Mouse (Mus musculus) WW6 (cell line): ENCODE data around the gene Hspa4.
"Not testable (repeated sequence)": the region's sequence is repeated elsewhere in the genome, so short reads cannot be mapped to it uniquely, and the experiment has no call there.

Source experiments
- DNase-seq: peaks from one replicate; pipeline ENCODE4 v3.0.0-alpha.2; 2013; ENCODE audit warnings: low read depth, low spot score

Gene Hspa4

GRCm38 (mm10) chr11:53307558-53308065 lies 7.4 kb upstream of the Hspa4 start:
- no peak for DNase-seq

- no peak for DNase-seq
Measured at GRCm38 (mm10) chr11:53306965-53307364, 6.7 kb upstream of the Hspa4 start.

GRCm38 (mm10) chr11:53304044-53304840 lies 4.0 kb upstream of the Hspa4 start:
- no peak for DNase-seq

DNA sequence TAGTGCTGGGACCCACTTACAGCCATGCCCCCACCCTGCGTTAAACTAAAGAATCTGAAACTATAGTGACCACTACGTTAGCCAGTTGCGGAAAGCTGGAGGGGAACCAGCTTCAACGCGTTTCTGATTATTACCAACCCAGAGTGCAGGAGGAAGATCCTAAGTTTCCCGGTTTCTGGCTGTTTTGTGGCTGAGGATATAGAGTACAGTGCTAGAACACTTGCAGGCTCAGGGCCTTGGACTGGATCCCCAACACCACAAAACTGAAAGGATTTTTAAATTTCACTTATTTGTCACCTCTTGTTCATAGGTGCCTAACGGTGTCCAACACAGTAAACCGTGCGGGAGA lies 884 bp upstream of the Hspa4 start:
- no peak for DNase-seq

GRCm38 (mm10) chr11:53299551-53300329 lies 517 bp downstream of the Hspa4 start:
- DNase-seq = no peak

- DNase-seq = no peak
Measured at GRCm38 (mm10) chr11:53297947-53298860, 2.1 kb downstream of the Hspa4 start.

DNA sequence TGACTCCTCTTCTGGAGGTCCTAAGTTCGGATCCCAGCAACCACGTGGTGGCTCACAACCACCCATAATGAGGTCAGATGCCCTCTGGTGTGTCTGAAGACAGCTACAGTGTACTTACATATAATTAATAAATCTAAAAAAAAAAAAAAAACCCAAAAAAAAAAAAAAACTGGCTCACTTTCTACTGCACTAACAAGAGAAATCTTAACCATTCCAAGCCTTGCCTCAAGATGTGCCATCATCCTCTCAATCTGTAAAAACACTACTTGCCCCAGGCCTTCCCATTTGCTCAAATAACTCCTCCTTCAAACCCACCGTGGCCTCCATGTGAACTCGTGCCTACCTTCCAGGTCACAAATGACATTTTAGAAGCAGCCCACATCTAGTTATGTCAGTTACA lies 3.4 kb downstream of the Hspa4 start:
- DNase-seq = no peak

DNA sequence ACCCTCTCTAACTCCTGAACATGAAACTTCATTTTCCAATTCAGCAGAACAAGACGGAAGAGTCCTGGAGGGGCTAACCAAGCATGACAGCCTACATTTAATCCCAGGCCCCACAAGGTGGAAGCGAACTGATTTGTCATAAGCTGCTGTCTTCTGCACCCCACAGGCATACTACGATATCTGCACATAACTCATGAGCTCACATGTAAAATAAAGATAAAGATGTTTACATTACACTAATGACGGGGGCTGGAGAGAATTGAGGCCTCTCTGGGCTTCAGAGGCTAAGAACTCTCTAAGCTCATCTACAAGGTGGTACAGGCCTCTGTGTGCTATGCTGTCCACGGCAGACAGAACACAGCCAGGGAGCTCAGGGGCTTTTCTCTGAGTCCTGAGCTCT lies 5.8 kb downstream of the Hspa4 start:
- no peak for DNase-seq

DNA sequence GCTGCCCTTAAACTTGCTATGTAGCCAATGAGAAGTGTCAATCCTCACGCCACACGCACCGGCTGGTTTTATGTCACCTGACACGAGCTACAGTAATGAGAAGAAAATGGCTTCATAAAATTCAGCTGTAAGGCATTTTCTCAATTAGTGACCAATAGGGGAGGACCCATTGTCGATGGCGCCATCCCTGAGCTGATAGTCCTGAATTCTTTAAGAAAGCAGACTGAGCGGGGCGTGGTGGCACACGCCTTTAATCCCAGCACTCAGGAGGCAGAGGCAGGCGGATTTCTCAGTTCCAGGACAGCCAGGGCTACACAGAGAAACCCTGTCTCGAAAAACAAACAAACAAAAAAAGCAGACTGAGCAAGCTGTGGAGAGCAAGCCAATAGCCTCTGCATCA lies 9.4 kb downstream of the Hspa4 start:
- no peak for DNase-seq

- DNase-seq = not testable (repeated sequence)
Measured at GRCm38 (mm10) chr11:53290187-53290586, 10.1 kb downstream of the Hspa4 start.

- no peak for DNase-seq
Measured at GRCm38 (mm10) chr11:53285885-53286284, 14.4 kb downstream of the Hspa4 start.

GRCm38 (mm10) chr11:53278411-53278810 lies 21.8 kb downstream of the Hspa4 start:
- no peak for DNase-seq

- no peak for DNase-seq
Measured at GRCm38 (mm10) chr11:53275358-53275757, 24.9 kb downstream of the Hspa4 start.

DNA sequence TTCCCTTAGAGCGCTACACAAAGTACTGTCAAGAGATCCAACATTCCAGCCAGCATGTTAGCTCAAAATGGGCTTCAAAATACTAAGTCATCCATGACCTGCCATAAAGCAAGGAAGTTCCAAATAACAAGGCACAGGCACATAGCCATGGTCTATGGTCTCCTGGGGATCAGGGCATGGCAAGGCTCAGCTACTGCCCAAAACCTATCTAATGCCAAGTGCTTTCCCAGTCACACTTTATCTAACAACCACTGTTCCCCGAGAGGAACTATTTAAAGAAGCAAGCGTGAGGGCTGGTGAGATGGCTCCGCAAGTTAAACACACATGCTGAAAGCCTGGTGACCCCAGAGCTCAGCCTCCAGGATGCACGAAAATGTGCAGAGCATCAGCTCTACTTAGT lies 26.9 kb downstream of the Hspa4 start:
- no peak for DNase-seq

- DNase-seq = no peak
Measured at GRCm38 (mm10) chr11:53269596-53269995, 30.7 kb downstream of the Hspa4 start.

DNA sequence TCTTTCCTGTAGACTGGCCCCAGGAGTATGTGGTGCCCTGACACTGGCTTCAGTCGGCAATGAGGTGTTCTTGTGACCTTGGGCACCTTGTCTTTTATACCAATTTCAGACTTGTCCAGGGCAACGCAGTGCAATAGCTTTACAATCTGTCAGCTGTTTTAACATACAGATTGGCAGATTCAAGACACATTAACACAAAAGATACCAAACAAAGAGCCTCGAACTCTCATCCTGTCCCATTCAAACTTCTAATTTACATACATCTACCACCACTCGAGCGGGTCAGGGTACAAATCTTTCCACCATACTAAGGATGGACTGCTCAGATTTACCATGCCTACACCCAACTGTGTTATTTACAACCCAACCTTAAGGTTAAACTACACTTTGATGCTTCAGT lies 39.7 kb downstream of the Hspa4 start:
- DNase-seq = peak; percentile 45

DNA sequence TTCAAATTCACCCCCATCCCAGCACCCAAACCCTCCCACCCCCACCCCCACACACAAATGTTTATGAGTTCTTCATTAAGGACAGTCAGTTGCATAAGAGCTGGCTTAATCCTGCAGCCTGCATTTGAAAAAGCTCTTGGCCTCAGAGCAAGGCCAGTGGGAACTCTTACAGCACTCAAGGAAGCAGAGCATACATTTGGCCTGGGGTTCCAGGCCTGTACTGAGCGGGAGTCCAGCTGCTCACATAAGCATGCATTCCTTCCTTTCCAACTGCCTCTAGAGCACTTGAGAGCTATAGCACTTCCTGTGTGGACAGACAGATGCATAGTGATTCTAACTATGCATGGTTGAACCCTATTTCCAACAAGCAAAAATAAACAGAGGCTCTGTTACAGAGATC lies 40.2 kb downstream of the Hspa4 start:
- no peak for DNase-seq

- no peak for DNase-seq
Measured at GRCm38 (mm10) chr11:53259047-53259632, 41.1 kb downstream of the Hspa4 start.

DNA sequence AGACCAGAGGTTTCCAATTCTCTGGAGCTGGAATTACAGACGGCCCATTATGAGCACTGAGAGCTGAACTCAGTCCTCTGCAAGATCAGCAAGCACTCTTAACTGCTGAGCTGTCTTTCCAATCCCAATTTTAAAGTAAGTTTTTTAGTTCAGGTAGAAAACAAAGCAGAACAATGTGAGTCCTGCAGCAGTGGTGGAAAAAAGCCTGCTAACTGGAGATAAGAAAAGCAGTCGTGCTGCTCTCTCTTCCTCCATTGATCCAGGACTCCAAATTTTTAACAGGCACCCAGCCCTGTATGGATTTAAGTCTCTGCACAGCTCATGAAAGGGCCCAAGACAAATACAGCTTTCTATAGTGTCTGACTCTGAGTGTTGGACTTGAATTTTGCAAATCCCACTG lies 43.3 kb downstream of the Hspa4 start:
- no peak for DNase-seq

GRCm38 (mm10) chr11:53254926-53255325 lies 45.3 kb downstream of the Hspa4 start:
- peak; percentile 73 for DNase-seq

- DNase-seq = no peak
Measured at GRCm38 (mm10) chr11:53254428-53254827, 45.8 kb downstream of the Hspa4 start.
